Mouse (Mus musculus) forebrain, embryonic 16.5 days (tissue): Measurements from ENCODE around the gene Tnfsf13. TPM values are rescaled to one million over a fixed set of nuclear protein-coding genes. Genes with fewer than 3 reads are reported as not detected.
A peak's percentile ranks its signal among the peaks of the same experiment; 100 is the strongest.

Source experiments
- ATAC-seq: fragments of 200-750 bp; cut with Nextera tagmentation; 2 replicates; pipeline ENCODE4 v1.8.0; 2017; ENCODE audit warnings: mild to moderate bottlenecking, moderate library complexity
- H3K27ac ChIP-seq: fragments of 300-500 bp; sonication (generic); 2 replicates; pipeline ENCODE4 v1.5.1; 2014; ENCODE audit warnings: low read length, control low read depth
- H3K27me3 ChIP-seq: fragments of 300-500 bp; sonication (generic); replicated peaks from 2 replicates; pipeline ENCODE4 v1.6.1; 2014; ENCODE audit warnings: low read length; ENCODE audit not compliant: control insufficient read depth, insufficient read depth
- H3K36me3 ChIP-seq: fragments of 300-500 bp; sonication (generic); 2 replicates; pipeline ENCODE4 v1.6.1; 2014; ENCODE audit not compliant: control insufficient read depth, insufficient read depth
- H3K4me1 ChIP-seq: fragments of 300-500 bp; sonication (generic); replicated peaks from 2 replicates; pipeline ENCODE4 v1.6.1; 2014; ENCODE audit warnings: low read length; ENCODE audit not compliant: control insufficient read depth, insufficient read depth
- H3K4me2 ChIP-seq: fragments of 300-500 bp; sonication (generic); 2 replicates; pipeline ENCODE4 v1.6.1; 2014; ENCODE audit warnings: mild to moderate bottlenecking, low read length, control low read depth
- H3K4me3 ChIP-seq: fragments of 300-500 bp; sonication (generic); replicated peaks from 2 replicates; pipeline ENCODE4 v1.5.1; 2014; ENCODE audit warnings: mild to moderate bottlenecking, low read length, control low read depth
- H3K9ac ChIP-seq: fragments of 300-500 bp; sonication (generic); replicated peaks from 2 replicates; pipeline ENCODE4 v1.6.1; 2014; ENCODE audit warnings: low read depth, low read length, control low read depth
- H3K9me3 ChIP-seq: fragments of 300-500 bp; sonication (generic); 2 replicates; pipeline ENCODE4 v1.6.1; 2016; ENCODE audit warnings: low read length; ENCODE audit not compliant: control insufficient read depth
- WGBS: fragments of 180-500 bp; shearing (Covaris S2); extraction: QIAGEN DNeasy Blood & Tissue Kit; methylation state at CpG from one replicate; pipeline ENCODE4 v1.1.7; 2014; 5-methylcytosine and 5-hydroxymethylcytosine counted together
- microRNA counts: library from miRNA; unstranded; fragments of <30 nt; microRNA quantifications from one replicate; lab custom pipeline; 2016
- microRNA-seq: library from miRNA; unstranded; fragments of <30 nt; microRNA quantifications from one replicate; pipeline ENCODE4, GENCODE M21; 2017
- polyA plus RNA-seq: library from polyadenylated mRNA; unstranded; fragments of >200 nt; fragmentation: Nextera tagmentation; extraction: Ambion mirVana; gene quantifications from 2 replicates; pipeline ENCODE4 v1.2.1, GENCODE M21; 2015

Tnfsf13 gene
- polyA plus RNA-seq, 1 experiment from 2014 or later = 0.34 TPM

GRCm38 (mm10) chr11:69635471-69635870 lies 50.1 kb downstream of the Tnfsf13 start:
- Histone ChIP-seq H3K27me3 (no peaks in the 10 kb centered on the region), H3K4me2 (no peak overlapping the region), H3K27ac (no peak overlapping the region), H3K4me1 (peaks cover 27% of the 10 kb centered on the region), H3K9ac (no peak overlapping the region), H3K4me3 (no peak overlapping the region), H3K9me3 (no peaks in the 10 kb centered on the region), H3K36me3 (peaks cover 8% of the 10 kb centered on the region; the same call in 1 of the 2 replicates)
- ATAC-seq = no peak
- WGBS = 84% methylated on average over 3 of the region's 3 CpGs

GRCm38 (mm10) chr11:69633128-69633866 lies 52.3 kb downstream of the Tnfsf13 start:
- Histone ChIP-seq H3K4me2 (peak overlapping the region; percentile 65), H3K36me3 (no peaks in the 10 kb centered on the region), H3K9me3 (no peaks in the 10 kb centered on the region), H3K27ac (peak overlapping the region; percentile 93), H3K27me3 (no peaks in the 10 kb centered on the region), H3K9ac (peak overlapping the region; percentile 98), H3K4me3 (peak overlapping the region; percentile 99), H3K4me1 (peaks cover 27% of the 10 kb centered on the region)
- peak; percentile 65 for ATAC-seq
- WGBS = under 1% methylated on average over 31 of the region's 50 CpGs

MicroRNAs encoded within 50 kb of the gene (microRNA counts, 519-probe panel; counts per million panel counts)
- not detected for microRNA mmu-miR-1934 (lab: Ali Mortazavi, UCI)
- 2,107 counts per million, percentile 36 among the panel's probes with 10 or more counts for microRNA mmu-miR-467f (lab: Ali Mortazavi, UCI)

Small RNA genes lying within 50 kb of the gene (microRNA-seq; reads per million reads assigned to microRNA genes)
- gene Mir1934 = 1.0 reads per million
- not detected for gene Mir467f

Other genes with a start within 250 kb of the Tnfsf13 start
- 3.5 and 3.7 TPM in 2 replicates for gene Dnah2, start 136.7 kb downstream of the Tnfsf13 start, polyA plus RNA-seq
- 95.7 and 123 TPM in 2 replicates for gene Efnb3, start 125.6 kb downstream of the Tnfsf13 start, polyA plus RNA-seq
- 27.3 and 28.6 TPM in 2 replicates for gene Wrap53, start 105.5 kb downstream of the Tnfsf13 start, polyA plus RNA-seq
- 103 and 109 TPM in 2 replicates for gene Trp53, start 105.4 kb downstream of the Tnfsf13 start, polyA plus RNA-seq
- gene Atp1b2, start 79.8 kb downstream of the Tnfsf13 start, polyA plus RNA-seq = 30.2 and 33.8 TPM in 2 replicates
- not detected in 2 replicates for gene Shbg, start 67.9 kb downstream of the Tnfsf13 start, polyA plus RNA-seq
- gene Sat2, start 63.8 kb downstream of the Tnfsf13 start, polyA plus RNA-seq = 17.3 and 23.8 TPM in 2 replicates
- 37.1 and 47.7 TPM in 2 replicates for gene Fxr2, start 52.8 kb downstream of the Tnfsf13 start, polyA plus RNA-seq
- gene Sox15, start 30.5 kb downstream of the Tnfsf13 start, polyA plus RNA-seq = not detected in 2 replicates
- 82.1 and 90.4 TPM in 2 replicates for gene Mpdu1, start 23.1 kb downstream of the Tnfsf13 start, polyA plus RNA-seq
- 6.4 and 7.8 TPM in 2 replicates for gene Cd68, start 19.6 kb downstream of the Tnfsf13 start, polyA plus RNA-seq
- gene Eif4a1, start 13.4 kb downstream of the Tnfsf13 start, polyA plus RNA-seq = 563 and 599 TPM in 2 replicates
- gene Senp3, start 3.7 kb downstream of the Tnfsf13 start, polyA plus RNA-seq = 97.0 and 115 TPM in 2 replicates
- gene Tnfsf12, start 10.1 kb upstream of the Tnfsf13 start, polyA plus RNA-seq = 1.1 and 1.2 TPM in 2 replicates
- 0.81 and 1.2 TPM in 2 replicates for gene Tnfsfm13, start 10.3 kb upstream of the Tnfsf13 start, polyA plus RNA-seq
- gene Polr2a, start 72.9 kb upstream of the Tnfsf13 start, polyA plus RNA-seq = 16.4 and 18.1 TPM in 2 replicates
- 0.16 and 0.18 TPM in 2 replicates for gene Slc35g3, start 76.2 kb upstream of the Tnfsf13 start, polyA plus RNA-seq
- gene Zbtb4, start 80.1 kb upstream of the Tnfsf13 start, polyA plus RNA-seq = 3.3 and 3.6 TPM in 2 replicates
- gene Chrnb1, start 110.2 kb upstream of the Tnfsf13 start, polyA plus RNA-seq = 1.2 TPM in 2 replicates
- 5.2 and 5.9 TPM in 2 replicates for gene Fgf11, start 116.1 kb upstream of the Tnfsf13 start, polyA plus RNA-seq
- gene Tmem102, start 119.8 kb upstream of the Tnfsf13 start, polyA plus RNA-seq = 0.45 and 0.77 TPM in 2 replicates
- not detected in 2 replicates for gene Gm39566, start 129.5 kb upstream of the Tnfsf13 start, polyA plus RNA-seq
- not detected in 2 replicates for gene Spem2, start 132.7 kb upstream of the Tnfsf13 start, polyA plus RNA-seq
- 0.72 and 0.75 TPM in 2 replicates for gene Spem1, start 136.4 kb upstream of the Tnfsf13 start, polyA plus RNA-seq
- 18.7 and 22.8 TPM in 2 replicates for gene Nlgn2, start 152.0 kb upstream of the Tnfsf13 start, polyA plus RNA-seq
- 254 and 272 TPM in 2 replicates for gene Tmem256, start 152.7 kb upstream of the Tnfsf13 start, polyA plus RNA-seq
- 55.0 and 57.7 TPM in 2 replicates for gene Plscr3, start 160.6 kb upstream of the Tnfsf13 start, polyA plus RNA-seq
- 0.29 and 0.39 TPM in 2 replicates for gene Tnk1, start 172.9 kb upstream of the Tnfsf13 start, polyA plus RNA-seq
- gene Tmem95, start 192.2 kb upstream of the Tnfsf13 start, polyA plus RNA-seq = not detected in 2 replicates
- 1.3 and 1.9 TPM in 2 replicates for gene Kctd11, start 195.6 kb upstream of the Tnfsf13 start, polyA plus RNA-seq
- gene Acap1, start 209.8 kb upstream of the Tnfsf13 start, polyA plus RNA-seq = 0.48 and 0.49 TPM in 2 replicates
- gene 2810408A11Rik, start 215.2 kb upstream of the Tnfsf13 start, polyA plus RNA-seq = 16.4 and 18.5 TPM in 2 replicates
- 19.0 and 21.5 TPM in 2 replicates for gene Neurl4, start 215.3 kb upstream of the Tnfsf13 start, polyA plus RNA-seq
- 81.2 and 91.8 TPM in 2 replicates for gene Gps2, start 228.1 kb upstream of the Tnfsf13 start, polyA plus RNA-seq
- gene Eif5a, start 236.2 kb upstream of the Tnfsf13 start, polyA plus RNA-seq = 1,142 and 1,181 TPM in 2 replicates